Mouse (Mus musculus) MEL (cell line): ENCODE measurements around the gene Daglb. TPM values are rescaled to one million over a fixed set of nuclear protein-coding genes. Genes with fewer than 3 reads are reported as not detected.

ENCODE experiments used
- DNase-seq: peaks from one replicate; pipeline ENCODE4 v3.0.0; 2011; ENCODE audit warnings: low read depth, low spot score
- H3K27ac ChIP-seq: 2 replicates; pipeline ENCODE4 v1.5.1; 2012; ENCODE audit warnings: low read depth, mild to moderate bottlenecking, control low read depth, low read length, moderate library complexity; ENCODE audit not compliant: control insufficient read depth
- H3K27me3 ChIP-seq, 2 experiments: fragments of 150-350 bp in 1 of 2; sonication (generic) in 1 of 2; 2 replicates each; pipeline ENCODE4 v1.6.1; 2012; ENCODE audit warnings: low read length in 2 of 2, mild to moderate bottlenecking in 2 of 2, improper control_type of control experiment in 1 of 2, moderate library complexity in 1 of 2; ENCODE audit not compliant: insufficient read depth in 2 of 2, control insufficient read depth in 1 of 2
- H3K36me3 ChIP-seq, 2 experiments: 2 replicates each; pipeline ENCODE4 v1.6.1; 2012 to 2014; ENCODE audit warnings: low read length in 2 of 2, improper control_type of control experiment in 1 of 2, inconsistent platforms in 1 of 2, mild to moderate bottlenecking in 1 of 2; ENCODE audit not compliant: insufficient read depth in 2 of 2, control insufficient read depth in 1 of 2
- H3K4me1 ChIP-seq, 2 experiments: fragments of 150-350 bp in 1 of 2; sonication (generic) in 1 of 2; 2 replicates each; pipeline ENCODE4 v1.6.1; 2012; ENCODE audit warnings: low read length in 2 of 2, improper control_type of control experiment in 1 of 2, mild to moderate bottlenecking in 1 of 2; ENCODE audit not compliant: insufficient read depth in 2 of 2, control insufficient read depth in 1 of 2
- H3K4me3 ChIP-seq, 2 experiments: fragments of 150-350 bp in 1 of 2; sonication (generic) in 1 of 2; 2 replicates each; pipeline ENCODE4 v1.5.1; 2012; ENCODE audit warnings: low read depth in 2 of 2, low read length in 2 of 2, mild to moderate bottlenecking in 2 of 2, moderate library complexity in 2 of 2, control low read depth in 1 of 2, improper control_type of control experiment in 1 of 2; ENCODE audit not compliant: control insufficient read depth in 1 of 2, insufficient read depth in 1 of 2
- H3K79me2 ChIP-seq: 2 replicates; pipeline ENCODE4 v1.6.1; 2012; ENCODE audit warnings: mild to moderate bottlenecking, low read length, moderate library complexity; ENCODE audit not compliant: control insufficient read depth, poor library complexity, insufficient read depth
- H3K9ac ChIP-seq: 2 replicates; pipeline ENCODE4 v1.6.1; 2012; ENCODE audit warnings: low read depth, mild to moderate bottlenecking, control low read depth, low read length, moderate library complexity; ENCODE audit not compliant: control insufficient read depth, poor library complexity, severe bottlenecking
- H3K9me3 ChIP-seq: fragments of 150-350 bp; sonication (generic); replicated peaks from 2 replicates; pipeline ENCODE4 v1.6.1; 2012; ENCODE audit warnings: mild to moderate bottlenecking, low read length, improper control_type of control experiment, moderate library complexity; ENCODE audit not compliant: insufficient read depth
- BHLHE40 ChIP-seq: IDR thresholded peaks from 2 replicates; pipeline ENCODE4 v1.6.1; 2012; ENCODE audit warnings: low read depth, mild to moderate bottlenecking, inconsistent platforms, low read length, improper control_type of control experiment, borderline replicate concordance
- EP300 ChIP-seq, 2 experiments: IDR thresholded peaks; 2 replicates each; pipeline ENCODE4 v1.6.1; 2011; ENCODE audit warnings: improper control_type of control experiment in 2 of 2, low read length in 2 of 2, low read depth in 1 of 2, mild to moderate bottlenecking in 1 of 2
- GABPA ChIP-seq: IDR thresholded peaks from 2 replicates; pipeline ENCODE4 v1.6.1; 2012; ENCODE audit warnings: low read depth, mild to moderate bottlenecking, inconsistent platforms, low read length, improper control_type of control experiment, moderate library complexity
- GATA1 ChIP-seq: IDR thresholded peaks from 2 replicates; pipeline ENCODE4 v1.6.1; 2011; ENCODE audit warnings: low read depth, low read length, improper control_type of control experiment
- MAZ ChIP-seq: IDR thresholded peaks from 2 replicates; pipeline ENCODE4 v1.6.1; 2012; ENCODE audit warnings: low read depth, mild to moderate bottlenecking, inconsistent platforms, low read length, improper control_type of control experiment
- MEF2A ChIP-seq: IDR thresholded peaks from 2 replicates; pipeline ENCODE4 v1.6.1; 2014; ENCODE audit warnings: low read depth, mild to moderate bottlenecking, inconsistent platforms, low read length, improper control_type of control experiment; ENCODE audit not compliant: poor library complexity, insufficient replicate concordance, severe bottlenecking; ENCODE audit errors: extremely low read depth
- TCF12 ChIP-seq: IDR thresholded peaks from 2 replicates; pipeline ENCODE4 v1.6.1; 2014; ENCODE audit warnings: low read depth, mild to moderate bottlenecking, inconsistent platforms, low read length, improper control_type of control experiment, moderate library complexity
- polyA plus RNA-seq, 2 experiments: library from polyadenylated mRNA; stranded (reverse) in 1 of 2; unstranded in 1 of 2; fragments of >175 nt in 1 of 2; fragments of >200 nt in 1 of 2; gene quantifications; 2 replicates each; pipeline versions ENCODE4 v1.2.1 to v1.2.4; 2012; ENCODE audit warnings: low replicate concordance in 2 of 2, low read depth in 1 of 2; ENCODE audit not compliant: insufficient read length in 2 of 2, insufficient read depth in 1 of 2, missing spikeins in 1 of 2
- total RNA-seq: library from RNA; depleted of rRNA; stranded (reverse); fragments of 300-350 nt; gene quantifications from 2 replicates; pipeline ENCODE4 v1.2.3, GENCODE M21; 2012; rRNA removed

Gene Daglb
- total and polyA plus RNA-seq, 3 experiments = 8.9 to 10.4 TPM; not detected in 1

GRCm38 (mm10) chr5:143552911-143553310 is 88.5 kb downstream of the Daglb start:
- Histone ChIP-seq H3K36me3 (peaks cover 0 to 7% of the 10 kb centered on the region in 2 experiments; a peak in 2 of 4 replicates), H3K9ac (no peak overlapping the region), H3K27ac (no peak overlapping the region), H3K4me3 (no peak overlapping the region)
- no peak for TF ChIP-seq TCF12
- TF ChIP-seq EP300 (IDR thresholded peaks at IDR 0.05; ENCODE audit: low read depth in 1 of 2, low read length in 2 of 2) = no peak
- TF ChIP-seq, all 39 proteins: peak for 0
- Histone ChIP-seq H3K4me1 (peaks cover 0 to 12% of the 10 kb centered on the region in 2 experiments; a peak in 2 of 4 replicates), H3K9me3 (no peaks in the 10 kb centered on the region), H3K79me2 (peaks cover 8% of the 10 kb centered on the region), H3K27me3 (no peaks in the 10 kb centered on the region)
- no peak for DNase-seq

GRCm38 (mm10) chr5:143555233-143555632 is 90.8 kb downstream of the Daglb start:
- Histone ChIP-seq H3K9me3 (no peaks in the 10 kb centered on the region), H3K79me2 (no peaks in the 10 kb centered on the region), H3K27me3 (no peaks in the 10 kb centered on the region), H3K36me3 (no peaks in the 10 kb centered on the region), H3K4me1 (peaks cover 0 to 2% of the 10 kb centered on the region in 2 experiments; a peak in 2 of 4 replicates), H3K27ac (no peak overlapping the region), H3K4me3 (no peak overlapping the region), H3K9ac (no peak overlapping the region)
- TF ChIP-seq MAZ (no peak), MEF2A (no peak), BHLHE40 (no peak), GATA1 (no peak), GABPA (no peak)
- no peak for DNase-seq

Other genes with a start within 250 kb of the Daglb start
- not detected in 2 replicates for gene Spdye4a, start 237.7 kb upstream of the Daglb start, total RNA-seq
- not detected for gene Spdye4a, start 237.7 kb upstream of the Daglb start, polyA plus RNA-seq
- gene Zfp12, start 229.4 kb upstream of the Daglb start, total RNA-seq = 15.5 and 17.3 TPM in 2 replicates
- gene Zfp12, start 229.4 kb upstream of the Daglb start, polyA plus RNA-seq = 10 to 100 TPM; 15.2 to 56.3 TPM
- 3.1 and 4.8 TPM in 2 replicates for gene Zfp316, start 194.6 kb upstream of the Daglb start, total RNA-seq
- 1 to 10 TPM in 1 of 2 experiments, not detected in 1; 4.3 TPM for gene Zfp316, start 194.6 kb upstream of the Daglb start, polyA plus RNA-seq
- gene Zfp853, start 171.0 kb upstream of the Daglb start, total RNA-seq = 0.08 TPM in 1 of 2 replicates, not detected in the other
- gene Zfp853, start 171.0 kb upstream of the Daglb start, polyA plus RNA-seq = under 1 TPM in 1 of 2 experiments, not detected in 1; 0.14 TPM
- gene E130309D02Rik, start 149.2 kb upstream of the Daglb start, total RNA-seq = 51.4 and 59.3 TPM in 2 replicates
- gene E130309D02Rik, start 149.2 kb upstream of the Daglb start, polyA plus RNA-seq = 10 to 100 TPM in 1 of 2 experiments, not detected in 1; 92.4 TPM
- gene Zdhhc4, start 135.3 kb upstream of the Daglb start, total RNA-seq = 16.2 and 17.6 TPM in 2 replicates
- 10 to 100 TPM in 1 of 2 experiments, not detected in 1; 62.1 TPM for gene Zdhhc4, start 135.3 kb upstream of the Daglb start, polyA plus RNA-seq
- gene Grid2ip, start 107.2 kb upstream of the Daglb start, total RNA-seq = 0.03 TPM in 1 of 2 replicates, not detected in the other
- not detected for gene Grid2ip, start 107.2 kb upstream of the Daglb start, polyA plus RNA-seq
- 62.5 and 80.5 TPM in 2 replicates for gene Kdelr2, start 60.7 kb upstream of the Daglb start, total RNA-seq
- 10 to 100 TPM in 1 of 2 experiments, not detected in 1; 94.4 TPM for gene Kdelr2, start 60.7 kb upstream of the Daglb start, polyA plus RNA-seq
- 134 and 148 TPM in 2 replicates for gene Rac1, start 63.5 kb downstream of the Daglb start, total RNA-seq
- 100 to 1,000 TPM; 105 to 251 TPM for gene Rac1, start 63.5 kb downstream of the Daglb start, polyA plus RNA-seq
- 32.8 and 41.1 TPM in 2 replicates for gene Cyth3, start 157.9 kb downstream of the Daglb start, total RNA-seq
- gene Cyth3, start 157.9 kb downstream of the Daglb start, polyA plus RNA-seq = 10 to 100 TPM in 1 of 2 experiments, not detected in 1; 44.9 TPM